Mouse (Mus musculus) myocyte (in vitro differentiated cells): ENCODE data around the gene Sema3b. TPM values are rescaled to one million over a fixed set of nuclear protein-coding genes. Genes with fewer than 3 reads are reported as not detected.

Source experiments
- H3K27me3 ChIP-seq: one replicate; pipeline ENCODE4 v1.6.1; 2011; ENCODE audit not compliant: control insufficient read depth, insufficient read depth, insufficient read length
- H3K36me3 ChIP-seq: one replicate; pipeline ENCODE4 v1.6.1; 2011; ENCODE audit not compliant: control insufficient read depth, insufficient read depth
- H3K4me2 ChIP-seq: one replicate; pipeline ENCODE4 v1.6.1; 2011; ENCODE audit warnings: low read depth, control low read depth
- H3K4me3 ChIP-seq: one replicate; pipeline ENCODE4 v1.5.1; 2011; ENCODE audit warnings: mild to moderate bottlenecking, control low read depth, moderate library complexity
- H3K79me2 ChIP-seq: one replicate; pipeline ENCODE4 v1.6.1; 2011; ENCODE audit not compliant: control insufficient read depth, insufficient read depth
- H3ac ChIP-seq: one replicate; pipeline ENCODE4 v1.6.1; 2011; ENCODE audit not compliant: control insufficient read depth, insufficient read length
- CEBPB ChIP-seq: IDR thresholded peaks from 2 replicates; pipeline ENCODE4 v1.6.1; 2011; ENCODE audit warnings: mild to moderate bottlenecking, moderate library complexity; ENCODE audit not compliant: poor library complexity, insufficient read depth, severe bottlenecking
- E2F4 ChIP-seq: IDR thresholded peaks from one replicate; pipeline ENCODE4 v1.6.1; 2011; ENCODE audit warnings: mild to moderate bottlenecking, control low read depth, moderate library complexity; ENCODE audit not compliant: insufficient read depth
- MAX ChIP-seq: IDR thresholded peaks from one replicate; pipeline ENCODE4 v1.6.1; 2011; ENCODE audit warnings: low read depth, mild to moderate bottlenecking, control low read depth
- MYOD1 ChIP-seq, 3 experiments: IDR thresholded peaks; one replicate each; pipeline ENCODE4 v1.6.1; 2011; ENCODE audit warnings: control low read depth in 2 of 3, low read depth in 2 of 3, mild to moderate bottlenecking in 2 of 3, moderate library complexity in 1 of 3; ENCODE audit not compliant: insufficient read length in 2 of 3, control insufficient read depth in 1 of 3
- MYOG ChIP-seq, 3 experiments: IDR thresholded peaks; one replicate each; pipeline ENCODE4 v1.6.1; 2011; ENCODE audit warnings: control low read depth in 2 of 3, low read depth in 2 of 3, mild to moderate bottlenecking in 2 of 3; ENCODE audit not compliant: insufficient read length in 2 of 3, control insufficient read depth in 1 of 3, insufficient read depth in 1 of 3
- POLR2A ChIP-seq: IDR thresholded peaks from one replicate; pipeline ENCODE4 v1.6.1; 2011; ENCODE audit warnings: low read depth, mild to moderate bottlenecking, control low read depth, moderate library complexity; ENCODE audit not compliant: insufficient read length
- POLR2AphosphoS2 ChIP-seq: IDR thresholded peaks from one replicate; pipeline ENCODE4 v1.6.1; 2011; ENCODE audit warnings: low read depth, control low read depth; ENCODE audit not compliant: insufficient read length
- REST ChIP-seq: IDR thresholded peaks from one replicate; pipeline ENCODE4 v1.6.1; 2011; ENCODE audit warnings: mild to moderate bottlenecking, control low read depth, moderate library complexity; ENCODE audit not compliant: insufficient read depth, insufficient read length
- SRF ChIP-seq: IDR thresholded peaks from one replicate; pipeline ENCODE4 v1.6.1; 2011; ENCODE audit warnings: low read depth; ENCODE audit not compliant: control insufficient read depth, insufficient read length
- TCF12 ChIP-seq: IDR thresholded peaks from one replicate; pipeline ENCODE4 v1.6.1; 2011; ENCODE audit warnings: mild to moderate bottlenecking, control low read depth; ENCODE audit not compliant: poor library complexity, insufficient read depth, severe bottlenecking
- TCF3 ChIP-seq: IDR thresholded peaks from one replicate; pipeline ENCODE4 v1.6.1; 2011; ENCODE audit warnings: low read depth, control low read depth; ENCODE audit not compliant: insufficient read length
- USF1 ChIP-seq: IDR thresholded peaks from one replicate; pipeline ENCODE4 v1.6.1; 2011; ENCODE audit warnings: low read depth, mild to moderate bottlenecking, control low read depth, moderate library complexity
- polyA plus RNA-seq: library from polyadenylated mRNA; unstranded; fragments of >200 nt; fragmentation: generic; extraction: Trizol; gene quantifications from one replicate; pipeline ENCODE4 v1.2.1, GENCODE M21; 2012; ENCODE audit warnings: missing spikeins

Gene Sema3b
- polyA plus RNA-seq, 1 experiment = 59.9 TPM

DNA sequence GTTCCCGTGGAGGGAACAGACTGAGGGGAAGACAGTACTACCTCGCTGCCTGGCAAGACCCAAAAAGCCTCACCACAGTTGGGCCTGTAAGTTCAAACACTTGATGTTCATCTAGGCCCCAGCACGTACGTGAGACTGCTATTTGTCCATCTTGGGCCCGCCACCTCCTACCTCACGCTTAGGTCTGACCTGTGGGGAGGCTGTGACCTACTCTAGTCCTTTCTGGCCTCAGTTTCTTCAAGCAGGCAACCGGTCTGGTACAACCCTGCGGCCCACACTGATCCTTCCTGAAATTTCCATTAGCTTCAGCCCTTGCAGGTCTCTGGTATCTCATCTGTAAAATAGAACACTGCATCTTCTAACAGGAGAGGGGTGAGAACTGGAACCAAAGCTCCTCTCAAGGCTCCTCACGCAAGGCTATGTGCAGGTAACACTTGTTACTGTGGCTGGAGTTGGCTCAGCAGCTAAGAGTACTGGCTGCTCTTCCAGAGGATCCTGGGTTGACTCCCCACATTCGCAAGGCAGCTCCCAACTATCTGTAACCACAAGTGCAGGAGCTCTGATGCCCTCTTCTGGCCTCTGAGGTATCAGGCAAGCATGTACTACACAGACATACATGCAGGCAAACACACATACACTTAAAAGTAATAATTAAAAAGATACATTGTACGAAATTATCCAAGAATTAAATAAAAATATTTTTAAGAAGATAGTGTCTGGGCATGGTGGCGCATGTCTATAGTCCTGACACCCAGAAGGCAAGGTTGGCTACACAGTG lies 16.5 kb upstream of the Sema3b start:
- Histone ChIP-seq H3K79me2 (peaks cover 77% of the 10 kb centered on the region), H3K4me2 (peak overlapping the region; percentile 80), H3ac (no peak overlapping the region), H3K27me3 (no peaks in the 10 kb centered on the region), H3K36me3 (peaks cover 7% of the 10 kb centered on the region), H3K4me3 (peak overlapping the region; percentile 6)
- no peak for TF ChIP-seq MAX

DNA sequence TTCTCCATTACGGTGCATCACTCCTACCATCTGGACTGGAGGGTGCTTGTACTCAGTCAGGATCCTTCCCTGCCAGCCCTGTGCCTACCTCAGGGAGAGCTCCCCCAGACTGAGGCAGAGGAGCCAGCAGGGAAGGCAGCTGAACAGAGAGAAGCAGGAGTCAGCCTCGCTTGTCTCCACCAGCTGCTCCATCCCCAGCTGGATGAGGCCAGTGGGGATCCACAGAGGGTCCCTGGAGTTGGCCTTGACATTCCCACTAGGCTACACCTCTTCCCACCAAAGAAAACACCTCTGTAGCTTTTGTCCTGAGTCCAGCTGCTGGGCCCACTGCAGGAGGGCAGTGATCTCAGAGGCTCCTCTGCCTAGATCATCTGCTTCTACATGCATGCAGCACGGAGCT lies 15.9 kb upstream of the Sema3b start:
- TF ChIP-seq POLR2AphosphoS2 = no peak
- TF ChIP-seq CEBPB = no peak
- TF ChIP-seq TCF12 = no peak
- no peak for TF ChIP-seq USF1
- TF ChIP-seq POLR2A = no peak
- no peak for TF ChIP-seq REST
- no peak for TF ChIP-seq MYOG (IDR thresholded peaks at IDR 0.05; ENCODE audit: control insufficient read depth in 1 of 3, insufficient read depth in 1 of 3, insufficient read length in 2 of 3, low read depth in 2 of 3)
- no peak for TF ChIP-seq SRF
- no peak for TF ChIP-seq TCF3
- no peak for TF ChIP-seq E2F4
- no peak for TF ChIP-seq MAX
- no peak for TF ChIP-seq MYOD1 (IDR thresholded peaks at IDR 0.05; ENCODE audit: control insufficient read depth in 1 of 3, insufficient read length in 2 of 3, low read depth in 2 of 3)
- Histone ChIP-seq H3ac (no peak overlapping the region), H3K4me3 (no peak overlapping the region), H3K36me3 (peaks cover 7% of the 10 kb centered on the region), H3K27me3 (no peaks in the 10 kb centered on the region), H3K79me2 (peaks cover 71% of the 10 kb centered on the region), H3K4me2 (peak overlapping the region; percentile 80)

DNA sequence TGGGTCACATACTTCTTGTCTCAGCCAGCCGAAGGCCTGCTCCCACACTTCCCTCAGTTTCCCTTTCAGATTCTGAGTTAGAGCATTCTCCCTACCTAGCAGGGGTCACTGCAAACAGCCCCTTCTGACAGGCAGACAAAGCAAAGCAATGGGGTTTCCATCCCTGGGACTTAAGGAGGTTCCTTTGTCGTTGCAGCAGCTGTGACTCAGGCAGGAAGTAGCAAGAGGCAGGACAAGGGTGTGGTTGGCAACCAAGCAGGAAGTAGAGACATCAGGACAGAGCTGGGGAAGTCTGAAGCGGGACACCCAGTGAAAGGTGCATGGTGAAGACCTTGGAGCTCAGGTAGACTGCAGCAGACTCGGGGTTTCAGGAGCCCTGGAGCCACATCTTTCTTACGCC lies 15.5 kb upstream of the Sema3b start:
- Histone ChIP-seq H3K36me3 (peaks cover 7% of the 10 kb centered on the region), H3K79me2 (peaks cover 67% of the 10 kb centered on the region), H3K4me2 (peak overlapping the region; percentile 80), H3K4me3 (no peak overlapping the region), H3ac (no peak overlapping the region), H3K27me3 (no peaks in the 10 kb centered on the region)
- TF ChIP-seq SRF (no peak), REST (no peak), TCF12 (no peak), MYOG (IDR thresholded peaks at IDR 0.05; ENCODE audit: control insufficient read depth in 1 of 3, insufficient read depth in 1 of 3, insufficient read length in 2 of 3, low read depth in 2 of 3) (no peak), MYOD1 (IDR thresholded peaks at IDR 0.05; ENCODE audit: control insufficient read depth in 1 of 3, insufficient read length in 2 of 3, low read depth in 2 of 3) (no peak), E2F4 (no peak), POLR2AphosphoS2 (no peak), TCF3 (no peak), CEBPB (no peak), POLR2A (no peak), USF1 (no peak), MAX (no peak)

DNA sequence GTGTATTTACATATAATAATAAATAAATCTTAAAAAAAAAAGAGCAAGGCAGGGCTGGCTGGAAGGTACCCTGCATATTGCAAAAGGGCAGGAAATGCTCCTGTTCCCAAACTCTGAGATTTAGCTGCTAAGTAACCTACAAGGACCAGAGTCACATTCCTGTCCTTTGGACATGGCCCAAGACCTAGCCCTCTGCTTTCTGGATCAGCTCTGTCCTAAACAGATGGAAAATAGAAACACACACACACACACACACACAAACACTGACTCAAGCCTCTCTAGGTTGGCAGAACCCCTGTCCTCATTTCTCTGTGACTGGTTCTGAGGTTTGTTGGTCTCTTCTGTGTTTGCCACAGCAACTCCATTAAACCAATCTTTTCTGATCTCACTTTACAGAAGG lies 11.9 kb upstream of the Sema3b start:
- peaks cover 16% of the 10 kb centered on the region for H3K36me3 ChIP-seq

DNA sequence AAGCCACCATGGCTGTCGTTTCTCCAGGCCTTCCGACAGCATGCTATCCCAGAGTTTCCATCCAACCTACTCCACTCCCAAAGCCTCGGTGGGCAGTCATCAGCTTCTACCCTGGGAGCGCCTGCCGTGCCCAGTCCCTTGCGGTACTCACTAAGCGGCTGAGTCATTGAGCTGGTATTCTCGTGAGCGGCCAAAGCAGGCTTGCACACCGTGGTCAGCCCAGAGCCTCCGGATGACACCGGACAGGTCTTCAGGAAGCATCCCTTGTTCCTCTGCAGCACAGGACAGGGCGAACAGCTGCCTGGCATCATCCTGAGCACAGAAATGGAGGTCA lies 10.5 kb upstream of the Sema3b start:
- Histone ChIP-seq H3ac (no peak overlapping the region), H3K4me3 (no peak overlapping the region), H3K36me3 (peaks cover 28% of the 10 kb centered on the region), H3K4me2 (no peak overlapping the region), H3K27me3 (no peaks in the 10 kb centered on the region), H3K79me2 (peaks cover 26% of the 10 kb centered on the region)
- TF ChIP-seq TCF3 (no peak), MYOG (IDR thresholded peaks at IDR 0.05; ENCODE audit: control insufficient read depth in 1 of 3, insufficient read depth in 1 of 3, insufficient read length in 2 of 3, low read depth in 2 of 3) (peak in 1 of 3 experiments; percentile 2)

More for the DNA sequence above, 11.9 kb upstream of the Sema3b start:
- TF ChIP-seq MYOD1 (IDR thresholded peaks at IDR 0.05; ENCODE audit: control insufficient read depth in 1 of 3, insufficient read length in 2 of 3, low read depth in 2 of 3) = no peak
- no peak for TF ChIP-seq SRF
- TF ChIP-seq TCF3 = no peak
- TF ChIP-seq CEBPB = no peak
- no peak for TF ChIP-seq POLR2AphosphoS2
- TF ChIP-seq REST = no peak
- no peak for TF ChIP-seq TCF12
- TF ChIP-seq MYOG (IDR thresholded peaks at IDR 0.05; ENCODE audit: control insufficient read depth in 1 of 3, insufficient read depth in 1 of 3, insufficient read length in 2 of 3, low read depth in 2 of 3) = no peak
- TF ChIP-seq MAX = no peak
- TF ChIP-seq E2F4 = no peak
- no peak for TF ChIP-seq POLR2A
- TF ChIP-seq USF1 = no peak
- no peaks in the 10 kb centered on the region for H3K27me3 ChIP-seq
- H3K4me3 ChIP-seq = no peak overlapping the region
- H3K4me2 ChIP-seq = no peak overlapping the region
- no peak overlapping the region for H3ac ChIP-seq
- H3K79me2 ChIP-seq = peaks cover 39% of the 10 kb centered on the region
